Mouse (Mus musculus): ENCODE data around the gene Iqcg.

GRCm38 (mm10) chr16:33019117-33019770, 36.8 kb downstream of the Iqcg start:
- TF ChIP-seq CTCF (conservative IDR thresholded peaks at IDR 0.05; ENCODE audit: low read length) (no peak), POU5F1 (IDR thresholded peaks at IDR 0.05; ENCODE audit: borderline replicate concordance, low read length) (no peak)
